8 mouse cellular contexts compared by ENCODE assay signal in the genomic region with DNA sequence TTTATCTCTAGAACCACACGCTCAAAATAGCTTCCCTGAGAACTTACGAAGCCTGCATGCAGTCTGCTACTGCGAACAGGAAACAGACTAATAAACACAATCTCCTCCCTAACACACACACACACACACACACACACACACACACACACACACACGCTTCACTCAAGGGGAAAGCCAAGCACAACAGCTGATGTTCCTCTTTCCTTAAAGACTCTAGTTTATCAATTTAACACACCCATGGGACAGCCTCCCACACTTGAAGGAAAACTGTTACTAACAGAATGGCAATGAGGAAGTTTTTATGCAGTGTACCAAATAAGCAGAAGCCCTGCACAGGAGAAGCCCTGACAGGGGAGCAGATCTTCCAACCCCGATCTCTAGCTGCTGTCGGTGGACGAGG.
DNase-seq lines count a peak whose midpoint lies in the region; ATAC-seq lines count a peak whose summit lies in the region.

No protein-coding gene starts in this region.

- H3K36me3 ChIP-seq in liver, embryonic 12.5 days, result no peaks in the 10 kb centered on the region
- H3K36me3 ChIP-seq in heart, embryonic 10.5 days, result no peaks in the 10 kb centered on the region
- no peaks in the 10 kb centered on the region for H3K36me3 ChIP-seq in stomach, embryonic 15.5 days
- no peaks in the 10 kb centered on the region for H3K36me3 ChIP-seq in embryonic facial prominence, embryonic 10.5 days (replicated peaks)

- H3K4me1 ChIP-seq in liver, embryonic 12.5 days, result peaks cover 6% of the 10 kb centered on the region; the same call in 1 of the 2 replicates
- H3K4me1 ChIP-seq in heart, embryonic 10.5 days, result peaks cover 39% of the 10 kb centered on the region
- peaks cover 7% of the 10 kb centered on the region; the same call in 1 of the 2 replicates for H3K4me1 ChIP-seq in stomach, embryonic 15.5 days
- peaks cover 25% of the 10 kb centered on the region for H3K4me1 ChIP-seq in embryonic facial prominence, embryonic 10.5 days

- no peak overlapping the region for H3K9ac ChIP-seq in liver, embryonic 12.5 days
- no peak overlapping the region for H3K9ac ChIP-seq in stomach, embryonic 15.5 days

- H3K9me3 ChIP-seq in liver, embryonic 12.5 days (replicated peaks), result no peaks in the 10 kb centered on the region
- H3K9me3 ChIP-seq in heart, embryonic 10.5 days, result no peaks in the 10 kb centered on the region
- no peaks in the 10 kb centered on the region for H3K9me3 ChIP-seq in stomach, embryonic 15.5 days
- H3K9me3 ChIP-seq in embryonic facial prominence, embryonic 10.5 days, result no peaks in the 10 kb centered on the region

- 5% methylated on average over 7 of the region's 7 CpGs for WGBS in liver, embryonic 12.5 days (ENCODE audit: insufficient replicate concordance)
- WGBS in heart, embryonic 10.5 days, result 34% methylated on average over 7 of the region's 7 CpGs
- whole genome bisulfite sequencing in stomach, embryonic 15.5 days, result 31% methylated on average over 7 of the region's 7 CpGs
- 78% methylated on average over 7 of the region's 7 CpGs for WGBS in embryonic facial prominence, embryonic 10.5 days

- H3K27me3 ChIP-seq in liver, embryonic 12.5 days (replicated peaks), result peaks cover 5% of the 10 kb centered on the region; the same call in 1 of the 2 replicates
- H3K27me3 ChIP-seq in heart, embryonic 10.5 days (ENCODE audit: insufficient read depth, poor library complexity, severe bottlenecking), result peaks cover 49% of the 10 kb centered on the region
- no peaks in the 10 kb centered on the region for H3K27me3 ChIP-seq in stomach, embryonic 15.5 days (replicated peaks)
- peaks cover 46% of the 10 kb centered on the region for H3K27me3 ChIP-seq in embryonic facial prominence, embryonic 10.5 days (replicated peaks; ENCODE audit: low read depth, poor library complexity, severe bottlenecking)

- H3K4me3 ChIP-seq in liver, embryonic 12.5 days, result no peak overlapping the region
- no peak overlapping the region for H3K4me3 ChIP-seq in heart, embryonic 10.5 days
- H3K4me3 ChIP-seq in stomach, embryonic 15.5 days (replicated peaks), result no peak overlapping the region
- no peak overlapping the region for H3K4me3 ChIP-seq in embryonic facial prominence, embryonic 10.5 days

- H3K27ac ChIP-seq in liver, embryonic 12.5 days, result no peak overlapping the region
- 0 out of 2 replicates have a peak overlapping the region, but pooled peaks have one; percentile 48 for H3K27ac ChIP-seq in heart, embryonic 10.5 days
- H3K27ac ChIP-seq in stomach, embryonic 15.5 days, result no peak overlapping the region
- no peak overlapping the region for H3K27ac ChIP-seq in embryonic facial prominence, embryonic 10.5 days (replicated peaks)

- DNase-seq in liver, result peak; percentile 46
- DNase-seq in heart, embryonic 10.5 days (ENCODE audit: low spot score), result no peak
- DNase-seq in kidney, postnatal 4 days, result peak; percentile 78 to 79
- DNase-seq in left cerebral cortex, adult 11 months (ENCODE audit: low spot score), result no peak
- no peak for DNase-seq in embryonic facial prominence, embryonic 10.5 days (ENCODE audit: low spot score)
- DNase-seq in embryo, embryonic 11 days, result no peak

- ATAC-seq in liver, embryonic 12.5 days, result no peak
- ATAC-seq in stomach, embryonic 15.5 days (ENCODE audit: insufficient read depth, low FRiP score, low read depth), result peak; percentile 38; the same call in 1 of the 2 replicates

- no peak overlapping the region for H3K4me2 ChIP-seq in liver, embryonic 12.5 days
- no peak overlapping the region for H3K4me2 ChIP-seq in stomach, embryonic 15.5 days

Comparison
In these comparisons a context has a peak if more than half of its experiments do, and no peak if none do; other contexts are left out.
1. DNase-seq: peak in liver (single experiment) and kidney, postnatal 4 days (2 of 2); none in heart, embryonic 10.5 days (single experiment), left cerebral cortex, adult 11 months (single experiment), embryonic facial prominence, embryonic 10.5 days (single experiment) and embryo, embryonic 11 days (single experiment).